In the genomic region with DNA sequence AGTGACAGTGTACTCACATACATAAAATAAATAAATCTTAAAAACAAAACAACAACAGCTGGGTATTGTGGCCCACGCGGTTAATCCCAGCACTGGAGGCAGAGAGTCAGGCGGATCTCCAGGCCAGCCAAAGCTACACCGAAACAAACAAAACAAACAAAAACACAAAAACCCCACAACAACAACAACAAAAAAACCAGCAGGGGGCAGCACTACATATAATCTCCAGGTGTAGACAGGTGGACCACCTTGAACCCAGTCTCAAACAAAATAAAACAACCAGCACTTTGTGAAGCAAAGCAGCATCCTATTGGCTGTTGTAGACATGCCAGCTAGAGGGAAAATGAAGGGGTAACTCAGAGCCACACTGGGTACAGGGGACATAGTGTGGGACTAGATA, we compare ENCODE assay signal across 11 mouse cellular contexts. TPM values are rescaled to one million over a fixed set of nuclear protein-coding genes. Genes with fewer than 3 reads are reported as not detected.
A peak's percentile ranks its signal among the peaks of the same experiment; 100 is the strongest.
DNase-seq lines count a peak whose midpoint lies in the region; TF ChIP-seq lines count a peak whose summit lies in the region.
"Had no signal": no experiment of that assay in that cellular context is flagged by ENCODE, and none has a peak within 500 bp of the region (broad histone marks: within the 10 kb centered on the region; RNA-seq: fewer than 3 reads in every experiment).

No protein-coding gene starts in this region.

- H3K4me3 ChIP-seq in cerebellum, adult 2 months (replicated peaks; ENCODE audit: insufficient read depth, low read depth, low read length): no peak overlapping the region
- no peak overlapping the region for H3K4me3 ChIP-seq in cortical plate, adult 2 months (ENCODE audit: insufficient read depth, low read length)
- H3K4me3 ChIP-seq in myocyte: peak overlapping the region; percentile 80

- DNase-seq in cerebellum, adult 9-11 months: peak; percentile 41
- DNase-seq in cerebellum, adult 2 months: no peak
- DNase-seq in lung, postnatal 36 days: peak; percentile 21
- no peak for DNase-seq in lung, postnatal 14 days
- no peak for DNase-seq in layer of hippocampus, adult 8-10 months (ENCODE audit: low spot score in 2 of 2)
- DNase-seq in frontal cortex, postnatal 14 days (ENCODE audit: low spot score in 2 of 2): no peak
- DNase-seq: gastrocnemius, postnatal 25 days; kidney, adult 11 months had no signal

- no peaks in the 10 kb centered on the region for H3K27me3 ChIP-seq in cerebellum, adult 2 months (ENCODE audit: control insufficient read depth, insufficient read depth, low read length)
- no peaks in the 10 kb centered on the region for H3K27me3 ChIP-seq in myocyte (ENCODE audit: control insufficient read depth, insufficient read depth, insufficient read length)

- no peak for TF ChIP-seq POLR2A in cerebellum, adult 2 months (IDR thresholded peaks at IDR 0.05; ENCODE audit: borderline replicate concordance, insufficient read depth, low read length)
- no peak for TF ChIP-seq POLR2A in cortical plate, adult 2 months (IDR thresholded peaks at IDR 0.05; ENCODE audit: extremely low read depth, insufficient read depth, low read length)
- TF ChIP-seq POLR2A in myocyte (IDR thresholded peaks at IDR 0.05; ENCODE audit: insufficient read length, low read depth): no peak

- H3K27ac ChIP-seq in cerebellum, adult 2 months (ENCODE audit: insufficient read depth, low read length): no peak overlapping the region
- H3K27ac ChIP-seq in cortical plate, adult 2 months (ENCODE audit: insufficient read depth, low read length): no peak overlapping the region
- H3K27ac ChIP-seq: embryonic facial prominence, embryonic 10.5 days had no signal

- 87% methylated on average over 4 of the region's 4 CpGs for WGBS in cerebellum, adult 2 months

- TF ChIP-seq CTCF in cerebellum, adult 2 months (IDR thresholded peaks at IDR 0.05; ENCODE audit: borderline replicate concordance, insufficient read depth, low read depth, low read length): no peak
- 0 out of 2 replicates have a peak, but pooled peaks have one; percentile 14 for TF ChIP-seq CTCF in cortical plate, adult 2 months (IDR thresholded peaks at IDR 0.05; ENCODE audit: extremely low read depth, insufficient read depth, low read length)

- H3K36me3 ChIP-seq in myocyte (ENCODE audit: control insufficient read depth, insufficient read depth): peaks cover 22% of the 10 kb centered on the region

- H3ac ChIP-seq in myocyte (ENCODE audit: control insufficient read depth, insufficient read length): no peak overlapping the region

- H3K4me2 ChIP-seq in myocyte (ENCODE audit: low read depth): peak overlapping the region; percentile 67

- peaks cover 7% of the 10 kb centered on the region for H3K4me1 ChIP-seq in cerebellum, adult 2 months (ENCODE audit: control insufficient read depth, insufficient read depth, low read length)
- peaks cover 8% of the 10 kb centered on the region for H3K4me1 ChIP-seq in cortical plate, adult 2 months (ENCODE audit: control insufficient read depth, insufficient read depth, low read length)

- peaks cover 47% of the 10 kb centered on the region for H3K79me2 ChIP-seq in myocyte (ENCODE audit: control insufficient read depth, insufficient read depth)

TF ChIP-seq in myocyte, 11 proteins besides CTCF, POLR2A, EP300 and RAD21:
- TF ChIP-seq MYOG (IDR thresholded peaks at IDR 0.05; ENCODE audit: control insufficient read depth in 1 of 3, insufficient read depth in 1 of 3, insufficient read length in 2 of 3, low read depth in 2 of 3): no peak
- no peak for TF ChIP-seq E2F4 (IDR thresholded peaks at IDR 0.05; ENCODE audit: insufficient read depth)
- TF ChIP-seq POLR2AphosphoS2 (IDR thresholded peaks at IDR 0.05; ENCODE audit: insufficient read length, low read depth): no peak
- no peak for TF ChIP-seq USF1 (IDR thresholded peaks at IDR 0.05; ENCODE audit: low read depth)

RNA-seq across cellular contexts. Expression of a gene that starts 2.4 kb away (rescaled TPM):
- polyA plus RNA-seq in cerebellum, adult 2 months (2012; rRNA removed): 239 and 249 TPM in 2 replicates
- 195 and 198 TPM in 2 replicates for polyA plus RNA-seq in cortical plate, adult 2 months (2012; rRNA removed)
- polyA plus RNA-seq in myocyte (2012; fragmentation: generic; extraction: Trizol): 404 TPM
- 100 to 1,000 TPM; 116 to 137 (median 132) TPM for total RNA-seq in layer of hippocampus, adult 8-10 months (2022)

RNA-seq across cellular contexts. Expression of a gene that starts 7.9 kb away (rescaled TPM):
- 22.5 and 25.4 TPM in 2 replicates for polyA plus RNA-seq in cerebellum, adult 2 months (2012; rRNA removed)
- polyA plus RNA-seq in cortical plate, adult 2 months (2012; rRNA removed): 39.6 and 40.7 TPM in 2 replicates
- polyA plus RNA-seq in myocyte (2012; fragmentation: generic; extraction: Trizol): 4.1 TPM
- total RNA-seq in layer of hippocampus, adult 8-10 months (2022): 10 to 100 TPM; 40.6 to 59.3 (median 47.8) TPM

RNA-seq across cellular contexts. Expression of a gene that starts 8.1 kb away (rescaled TPM):
- polyA plus RNA-seq in cerebellum, adult 2 months (2012; rRNA removed): 0.86 and 1.1 TPM in 2 replicates
- polyA plus RNA-seq in cortical plate, adult 2 months (2012; rRNA removed): 0.52 and 0.72 TPM in 2 replicates
- polyA plus RNA-seq in myocyte (2012; fragmentation: generic; extraction: Trizol): 0.89 TPM
- 1 to 10 TPM in 2 of 4 experiments, under 1 TPM in 2; 0.69 to 1.4 (median 0.88) TPM for total RNA-seq in layer of hippocampus, adult 8-10 months (2022)

RNA-seq across cellular contexts. Expression of a gene that starts 22.1 kb away (rescaled TPM):
- polyA plus RNA-seq in cerebellum, adult 2 months (2012; rRNA removed): 76.2 and 81.4 TPM in 2 replicates
- polyA plus RNA-seq in cortical plate, adult 2 months (2012; rRNA removed): 62.3 and 66.1 TPM in 2 replicates
- polyA plus RNA-seq in myocyte (2012; fragmentation: generic; extraction: Trizol): 11.6 TPM
- total RNA-seq in layer of hippocampus, adult 8-10 months (2022): 10 to 100 TPM; 27.9 to 32.4 (median 29.9) TPM

RNA-seq across cellular contexts. Expression of a gene that starts 35.7 kb away (rescaled TPM):
- polyA plus RNA-seq in cerebellum, adult 2 months (2012; rRNA removed): 1.0 and 1.2 TPM in 2 replicates
- 2.3 and 4.2 TPM in 2 replicates for polyA plus RNA-seq in cortical plate, adult 2 months (2012; rRNA removed)
- polyA plus RNA-seq in myocyte (2012; fragmentation: generic; extraction: Trizol): not detected
- 1 to 10 TPM; 1.5 to 3.1 (median 2.1) TPM for total RNA-seq in layer of hippocampus, adult 8-10 months (2022)

Comparison
In these comparisons a context has a peak if more than half of its experiments do, and no peak if none do; other contexts are left out.
1. DNase-seq: peak in cerebellum, adult 9-11 months (single experiment) and lung, postnatal 36 days (single experiment); none in cerebellum, adult 2 months (0 of 2), lung, postnatal 14 days (single experiment), layer of hippocampus, adult 8-10 months (0 of 2) and frontal cortex, postnatal 14 days (0 of 2).